Mouse (Mus musculus) erythroblast, embryonic 14.5 days (primary cell): ENCODE data around the gene Krt16. TPM values are rescaled to one million over a fixed set of nuclear protein-coding genes. Genes with fewer than 3 reads are reported as not detected.

Source experiments
- H3K27me3 ChIP-seq: 2 replicates; pipeline ENCODE4 v1.6.1; 2012; ENCODE audit warnings: inconsistent platforms; ENCODE audit not compliant: control insufficient read depth
- H3K36me3 ChIP-seq: 2 replicates; pipeline ENCODE4 v1.6.1; 2012; ENCODE audit warnings: mild to moderate bottlenecking, inconsistent platforms; ENCODE audit not compliant: control insufficient read depth
- H3K4me1 ChIP-seq: 2 replicates; pipeline ENCODE4 v1.6.1; 2012; ENCODE audit warnings: inconsistent platforms; ENCODE audit not compliant: control insufficient read depth
- H3K4me3 ChIP-seq: replicated peaks from 2 replicates; pipeline ENCODE3; 2012; ENCODE audit warnings: moderate library complexity, mild to moderate bottlenecking, inconsistent platforms
- H3K9me3 ChIP-seq: 2 replicates; pipeline ENCODE4 v1.6.1; 2012; ENCODE audit warnings: low read length, inconsistent platforms, mixed read lengths; ENCODE audit not compliant: control insufficient read depth
- GATA1 ChIP-seq: IDR thresholded peaks from 2 replicates; pipeline ENCODE4 v1.6.1; 2012; ENCODE audit warnings: low read length, inconsistent platforms, mixed read lengths
- TAL1 ChIP-seq: IDR thresholded peaks from 3 replicates; pipeline ENCODE4 v1.6.1; 2012; ENCODE audit warnings: low read length, inconsistent platforms, mixed read lengths
- polyA plus RNA-seq: library from polyadenylated mRNA; stranded (reverse); fragments of >175 nt; gene quantifications from 2 replicates; pipeline ENCODE4 v1.2.3, GENCODE M21; 2012

The Krt16 gene
- polyA plus RNA-seq, 1 experiment: not detected

DNA sequence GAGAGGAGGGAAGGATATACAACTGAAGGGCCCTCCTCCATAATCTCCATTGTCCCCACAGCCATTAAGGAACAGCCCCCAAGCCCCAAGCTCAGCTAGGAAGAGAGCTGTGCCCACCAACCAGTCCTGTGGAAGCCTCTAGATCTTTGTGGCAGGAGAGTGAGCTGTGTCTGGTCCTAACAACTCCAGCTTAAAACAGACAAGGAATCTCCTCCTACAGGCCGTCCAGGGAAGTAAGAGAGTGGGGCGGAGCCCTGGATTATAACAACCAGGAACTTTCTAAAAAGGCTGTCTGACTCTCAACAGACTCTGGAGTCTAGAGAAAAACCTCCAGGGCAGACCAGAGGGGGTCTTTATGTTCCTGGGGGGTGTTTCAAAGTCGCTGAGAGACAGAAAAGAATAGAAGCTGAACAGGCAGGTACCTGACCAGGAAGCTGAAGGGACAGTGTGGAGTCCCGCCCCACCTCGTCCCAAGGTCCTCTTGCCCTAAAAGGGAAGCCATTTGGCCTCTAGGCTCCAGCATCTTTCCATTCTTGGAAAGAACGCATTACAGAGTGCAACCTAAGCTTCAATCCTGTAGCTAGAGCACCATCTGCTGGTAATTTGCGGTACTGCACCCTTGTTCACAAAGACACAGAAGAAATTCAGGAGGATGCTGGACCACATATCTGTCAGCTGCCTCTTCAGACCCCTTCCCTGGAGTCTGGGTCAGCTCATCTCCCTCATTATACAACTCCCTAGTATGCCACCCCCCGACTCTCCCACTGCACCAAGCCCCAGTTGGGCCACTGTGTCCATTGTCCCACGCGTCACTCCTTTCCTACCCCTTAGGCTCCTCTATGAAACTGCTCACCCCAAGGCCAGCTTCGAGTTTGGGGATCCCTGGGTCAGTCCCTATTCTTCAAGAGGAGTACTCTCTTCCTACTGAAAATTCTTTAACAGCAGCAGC, 33.2 kb upstream of the Krt16 start:
- H3K4me3 ChIP-seq: no peak overlapping the region
- no peaks in the 10 kb centered on the region for H3K27me3 ChIP-seq
- no peaks in the 10 kb centered on the region for H3K9me3 ChIP-seq
- no peaks in the 10 kb centered on the region for H3K4me1 ChIP-seq
- TF ChIP-seq GATA1 (no peak), TAL1 (no peak)
- no peaks in the 10 kb centered on the region for H3K36me3 ChIP-seq

DNA sequence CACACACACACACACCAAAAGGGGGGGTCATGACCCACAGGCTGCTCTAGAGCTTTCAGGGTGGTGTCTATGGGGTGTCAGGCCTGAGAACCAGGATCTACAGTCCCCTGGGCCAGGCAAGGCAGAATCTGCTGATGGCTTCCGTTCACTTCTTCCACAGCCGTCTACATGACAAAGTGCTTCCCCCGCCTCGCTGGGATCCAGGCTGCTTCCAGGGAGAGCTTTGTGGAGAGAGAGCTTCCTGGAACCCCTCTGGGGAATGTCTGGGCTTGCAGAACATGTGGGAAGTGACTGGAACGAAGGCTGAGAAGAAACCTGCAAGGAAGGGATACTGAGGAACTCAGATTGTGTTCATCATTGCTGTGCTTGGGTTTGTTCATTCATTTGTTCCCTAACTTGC, 30.1 kb upstream of the Krt16 start:
- TF ChIP-seq GATA1 (no peak), TAL1 (no peak)
- Histone ChIP-seq H3K27me3 (no peaks in the 10 kb centered on the region), H3K36me3 (no peaks in the 10 kb centered on the region), H3K4me3 (no peak overlapping the region), H3K9me3 (no peaks in the 10 kb centered on the region), H3K4me1 (no peaks in the 10 kb centered on the region)

DNA sequence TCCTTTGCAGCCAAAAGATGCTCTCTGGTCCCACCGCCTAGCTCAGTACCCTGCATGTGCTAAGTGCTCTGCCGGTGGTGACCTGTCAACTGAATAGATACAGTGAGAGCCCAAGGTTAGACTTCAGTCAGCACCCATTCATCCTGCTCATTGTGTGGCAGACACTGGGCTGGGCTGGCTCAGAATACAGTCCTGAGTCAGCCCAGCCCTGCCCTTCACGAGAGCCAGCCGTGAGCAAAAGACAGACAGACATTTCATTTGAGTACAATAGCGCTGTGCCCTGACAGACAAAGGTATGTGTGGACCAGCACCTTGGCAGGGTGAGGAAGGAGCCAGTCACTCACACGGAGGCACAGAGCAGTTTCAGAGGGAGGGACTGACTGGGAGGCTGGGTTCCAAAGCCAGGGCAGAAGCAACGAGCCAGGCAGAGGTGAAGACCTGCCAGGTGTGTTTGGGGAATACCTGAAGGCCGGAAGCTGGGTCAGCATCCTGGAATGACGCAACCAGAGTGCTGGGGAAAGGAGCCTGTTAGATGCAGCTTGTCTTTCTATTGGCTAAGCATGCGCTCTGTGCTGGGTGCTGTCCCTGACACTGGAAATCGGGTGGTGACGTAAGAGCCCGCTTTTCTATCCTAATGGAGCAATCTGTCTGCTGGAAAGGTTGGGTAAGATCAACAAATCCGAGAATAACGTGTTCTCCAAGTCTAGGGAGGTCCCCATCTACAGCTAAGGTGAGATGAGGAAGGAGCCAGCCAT, 29.2 kb upstream of the Krt16 start:
- H3K27me3 ChIP-seq: no peaks in the 10 kb centered on the region
- H3K9me3 ChIP-seq: no peaks in the 10 kb centered on the region
- H3K36me3 ChIP-seq: no peaks in the 10 kb centered on the region
- no peaks in the 10 kb centered on the region for H3K4me1 ChIP-seq
- no peak for TF ChIP-seq TAL1
- H3K4me3 ChIP-seq: no peak overlapping the region

DNA sequence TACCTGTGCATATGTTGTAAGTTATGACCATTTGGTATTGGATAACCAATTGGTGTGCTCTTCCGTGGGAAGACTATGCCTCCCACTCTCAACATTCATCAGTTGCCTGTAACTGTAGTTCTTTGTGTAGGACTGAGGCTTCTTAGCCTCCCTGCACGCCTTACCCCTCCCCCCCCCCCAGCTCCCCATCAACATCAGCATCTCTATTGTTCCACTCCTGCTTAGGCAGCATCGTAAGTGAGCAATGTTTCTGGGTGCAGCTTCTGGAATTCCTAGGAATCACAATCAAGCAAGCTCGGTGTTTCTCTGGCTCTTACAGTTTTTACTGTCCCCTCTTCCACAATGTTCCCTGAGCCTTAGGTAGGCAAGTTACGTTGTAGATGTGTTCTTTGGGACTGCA, 26.8 kb upstream of the Krt16 start:
- no peaks in the 10 kb centered on the region for H3K9me3 ChIP-seq
- H3K4me3 ChIP-seq: no peak overlapping the region
- H3K27me3 ChIP-seq: peaks cover 3% of the 10 kb centered on the region; the same call in 1 of the 2 replicates
- no peak for TF ChIP-seq GATA1
- no peak for TF ChIP-seq TAL1
- no peaks in the 10 kb centered on the region for H3K4me1 ChIP-seq
- H3K36me3 ChIP-seq: no peaks in the 10 kb centered on the region

DNA sequence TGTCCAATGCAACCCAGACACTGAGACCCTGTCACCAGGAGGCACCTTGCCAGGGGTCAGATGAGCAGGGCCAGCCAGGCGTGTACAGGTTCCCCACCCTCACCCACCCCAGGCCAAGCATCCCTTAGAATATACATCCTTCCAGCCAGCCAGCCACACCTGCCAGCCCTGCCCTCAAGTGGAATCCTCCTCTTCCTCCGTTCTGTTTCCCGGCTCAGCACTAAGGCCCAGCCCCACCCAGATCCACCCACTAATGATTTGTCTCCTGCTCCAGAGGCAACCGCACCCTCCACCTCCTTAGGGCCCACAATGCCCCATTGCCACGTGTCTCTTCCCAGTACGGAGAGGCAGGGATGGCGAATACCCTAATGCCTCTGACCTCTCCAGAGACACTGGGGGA, 26.0 kb upstream of the Krt16 start:
- peaks cover 3% of the 10 kb centered on the region; the same call in 1 of the 2 replicates for H3K27me3 ChIP-seq
- no peak overlapping the region for H3K4me3 ChIP-seq
- H3K9me3 ChIP-seq: no peaks in the 10 kb centered on the region
- TF ChIP-seq GATA1 (no peak), TAL1 (no peak)
- no peaks in the 10 kb centered on the region for H3K4me1 ChIP-seq
- no peaks in the 10 kb centered on the region for H3K36me3 ChIP-seq

DNA sequence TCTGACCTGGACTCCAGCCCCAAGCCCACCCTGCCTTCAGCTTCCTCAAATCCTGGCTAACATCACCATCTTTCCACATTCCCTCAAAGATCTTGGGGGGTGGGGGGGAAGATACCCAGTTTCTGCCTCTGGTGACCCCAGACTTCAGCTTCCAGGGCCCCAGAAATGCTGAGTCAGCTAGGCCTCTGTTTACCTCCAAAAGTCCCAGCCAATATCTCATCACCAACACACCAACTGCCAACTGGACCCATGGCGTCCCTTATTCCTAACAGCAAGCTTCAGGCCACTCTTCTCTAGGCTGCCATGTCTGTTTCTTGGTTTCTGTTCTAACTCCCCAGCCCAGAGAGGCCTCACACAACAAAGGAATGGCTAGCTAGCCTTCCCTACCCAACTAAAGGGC, 23.2 kb upstream of the Krt16 start:
- Histone ChIP-seq H3K36me3 (no peaks in the 10 kb centered on the region), H3K27me3 (peaks cover 3% of the 10 kb centered on the region; the same call in 1 of the 2 replicates), H3K4me3 (no peak overlapping the region), H3K9me3 (no peaks in the 10 kb centered on the region), H3K4me1 (no peaks in the 10 kb centered on the region)
- TF ChIP-seq TAL1: no peak
- no peak for TF ChIP-seq GATA1

DNA sequence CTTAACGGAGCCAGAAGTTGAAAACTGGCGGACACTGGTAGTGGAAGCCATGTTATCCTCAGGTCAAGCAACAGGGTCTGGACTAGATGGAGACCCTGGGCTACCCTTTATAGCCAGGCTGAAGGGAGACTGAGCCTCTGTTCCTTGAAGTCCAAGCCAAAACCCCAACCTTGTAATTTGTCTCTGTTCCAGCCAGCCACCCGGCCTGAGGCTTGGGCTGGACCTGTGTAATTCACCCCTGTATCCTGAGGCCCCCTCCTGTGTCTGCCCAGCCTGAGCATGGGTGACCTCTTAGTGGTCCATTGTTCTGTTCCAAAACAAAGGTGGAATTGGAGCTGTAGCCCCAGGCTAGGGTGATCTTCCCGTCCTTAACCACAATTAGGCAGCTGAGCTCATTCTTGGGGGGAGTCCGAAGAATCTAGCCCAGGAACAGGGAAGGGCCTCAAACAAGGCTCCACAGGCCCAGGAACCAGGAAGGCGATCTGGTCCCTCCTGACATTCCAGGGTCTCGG, 21.2 kb upstream of the Krt16 start, which contains the start of gene Krt42:
TSS of gene Krt42 (minus strand) at position 51 of the 512 bp plus-strand sequence.
- H3K4me3 ChIP-seq: no peak within 1 kb of the TSS
- H3K27me3 ChIP-seq: peaks cover 3% of the 10 kb centered on the region; the same call in 1 of the 2 replicates
- no peaks in the 10 kb centered on the region for H3K36me3 ChIP-seq
- no peaks in the 10 kb centered on the region for H3K4me1 ChIP-seq
- no peaks in the 10 kb centered on the region for H3K9me3 ChIP-seq
- TF ChIP-seq TAL1 (no peak), GATA1 (no peak)

DNA sequence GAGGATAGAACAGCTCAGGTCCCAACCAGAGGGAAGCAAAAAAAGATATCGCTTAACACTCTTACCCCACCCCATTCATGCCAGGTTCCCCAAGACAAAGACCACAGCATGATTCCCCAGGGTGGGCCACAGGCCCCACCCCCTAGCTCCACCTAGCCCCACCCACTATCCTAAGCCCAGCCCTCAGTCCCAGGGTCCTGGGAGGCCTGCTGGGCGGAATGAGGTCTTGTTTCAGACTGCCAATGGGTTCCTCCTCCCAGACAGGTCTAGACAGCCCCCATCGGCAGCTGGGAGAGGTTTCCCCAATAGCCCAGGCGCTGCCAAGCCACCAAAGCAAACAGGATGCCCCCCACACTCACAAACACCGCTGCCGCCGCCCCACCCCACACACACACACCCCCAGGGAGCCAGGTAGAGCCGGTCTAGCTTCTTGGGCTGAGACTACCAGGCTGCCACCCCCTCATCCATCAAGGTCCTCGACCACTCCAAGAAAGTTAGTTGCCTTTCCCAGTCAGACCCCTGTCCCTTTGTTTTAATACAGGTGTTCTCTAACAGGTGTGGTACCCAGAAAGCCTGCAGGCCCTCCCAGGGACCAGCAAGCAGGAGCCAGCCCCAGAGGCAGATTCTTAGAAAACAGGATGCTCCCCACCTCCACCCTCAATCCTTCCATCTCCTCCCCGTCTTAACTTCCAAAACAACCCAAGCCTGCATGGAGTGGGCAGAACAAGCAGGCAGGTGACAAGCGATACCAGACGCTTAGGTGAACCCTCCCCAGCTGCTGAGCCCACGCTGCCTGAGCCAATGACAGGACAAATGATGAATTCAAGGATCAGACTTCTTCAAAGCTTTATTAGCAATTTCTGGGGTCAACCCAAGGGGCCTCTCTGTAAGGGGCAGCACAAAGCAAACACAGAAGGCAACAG, 13.6 kb upstream of the Krt16 start:
- no peak for TF ChIP-seq TAL1
- TF ChIP-seq GATA1: no peak
- H3K4me1 ChIP-seq: no peaks in the 10 kb centered on the region
- no peak overlapping the region for H3K4me3 ChIP-seq
- no peaks in the 10 kb centered on the region for H3K9me3 ChIP-seq
- no peaks in the 10 kb centered on the region for H3K36me3 ChIP-seq
- H3K27me3 ChIP-seq: no peaks in the 10 kb centered on the region
